Mouse (Mus musculus): ENCODE results near the gene Pcdh19. TPM values are rescaled to one million over a fixed set of nuclear protein-coding genes. Genes with fewer than 3 reads are reported as not detected.
A peak's percentile ranks its signal among the peaks of the same experiment; 100 is the strongest.
"Not testable (repeated sequence)": the region's sequence is repeated elsewhere in the genome, so short reads cannot be mapped to it uniquely, and the experiment has no call there.

The Pcdh19 gene
- polyA plus RNA-seq (2017; shearing (Covaris generic)) = not detected

DNA sequence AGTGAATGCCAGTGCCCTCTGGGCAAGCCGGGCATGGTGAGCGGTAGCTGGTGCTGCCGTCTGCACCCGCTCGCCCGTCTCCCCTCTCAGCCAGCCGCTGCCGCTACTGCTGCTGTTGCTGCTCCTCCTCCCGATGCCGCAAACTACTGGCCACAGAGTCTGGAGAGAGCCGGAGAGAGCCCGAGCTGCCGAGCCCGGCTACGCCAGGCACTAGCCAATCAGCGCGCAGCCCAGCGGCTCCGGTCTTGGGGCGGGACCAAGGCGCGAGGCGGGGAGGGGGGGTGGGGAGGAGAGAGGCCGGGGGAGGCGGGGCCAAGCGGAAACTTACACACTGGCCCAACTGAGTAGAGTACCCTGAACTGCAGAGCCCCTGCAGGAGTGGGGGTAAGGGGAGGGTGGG is at the start of gene Pcdh19:
TSS of gene Pcdh19 (minus strand) at position 148 of the 400 bp plus-strand sequence.
- peak; percentile 34 for ATAC-seq

DNA sequence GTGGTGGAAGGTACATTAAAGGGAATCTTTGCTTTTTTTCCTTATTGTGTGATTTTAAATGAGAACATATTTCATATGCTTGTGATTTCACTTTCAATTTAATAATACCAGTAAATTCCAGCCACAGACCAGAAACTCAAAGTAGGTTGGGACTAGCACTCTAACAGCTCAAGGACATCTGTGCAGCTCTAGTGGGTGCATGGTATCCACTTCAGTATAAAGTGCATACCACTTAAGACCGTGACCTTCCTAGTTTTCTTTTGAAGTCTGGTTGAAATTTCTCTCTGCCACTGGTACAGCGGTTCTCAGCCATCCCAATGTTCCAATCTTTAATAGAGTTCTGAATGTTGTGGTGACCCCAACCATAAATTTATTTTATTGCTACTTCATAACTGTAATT is 47.1 kb upstream of the Pcdh19 start:
- no peak for ATAC-seq

DNA sequence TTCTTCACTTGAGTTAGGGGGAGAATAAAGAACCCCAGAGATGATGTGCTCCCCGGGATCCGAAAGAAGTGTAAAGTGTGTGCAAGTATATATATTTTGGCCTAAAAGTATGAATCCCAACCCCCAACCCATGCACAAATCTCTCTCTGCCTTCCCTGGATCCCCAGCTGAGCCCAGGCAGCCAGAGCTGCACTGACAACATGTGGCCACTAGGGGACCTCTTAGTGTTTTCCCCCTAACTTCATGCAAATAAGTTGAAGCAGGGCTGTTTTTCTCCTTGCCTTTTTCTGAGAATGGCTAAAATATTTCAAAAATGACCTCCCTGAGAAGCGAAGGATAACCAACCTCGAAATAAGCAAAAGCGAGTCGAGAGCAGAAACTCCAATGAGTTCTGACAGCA is 46.2 kb upstream of the Pcdh19 start:
- no peak for ATAC-seq

DNA sequence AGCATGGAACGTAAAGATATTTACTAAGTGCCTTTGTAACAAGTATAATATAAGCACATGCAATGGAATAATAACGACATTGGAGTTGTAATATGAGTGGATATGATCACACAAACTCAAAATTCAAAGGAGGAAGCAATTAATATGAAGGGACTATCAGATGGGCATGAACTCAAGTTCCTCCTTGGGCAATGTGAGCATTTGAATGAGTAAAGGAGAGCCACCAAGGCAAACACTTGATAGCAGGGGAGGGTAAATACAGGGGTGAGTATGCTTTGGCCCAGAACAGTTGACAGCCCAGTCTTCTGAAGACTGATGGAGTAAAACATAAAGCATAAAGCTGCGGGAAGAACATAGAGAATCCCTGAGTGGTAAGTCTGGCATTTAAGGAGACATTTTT is 32.7 kb upstream of the Pcdh19 start:
- no peak for ATAC-seq

DNA sequence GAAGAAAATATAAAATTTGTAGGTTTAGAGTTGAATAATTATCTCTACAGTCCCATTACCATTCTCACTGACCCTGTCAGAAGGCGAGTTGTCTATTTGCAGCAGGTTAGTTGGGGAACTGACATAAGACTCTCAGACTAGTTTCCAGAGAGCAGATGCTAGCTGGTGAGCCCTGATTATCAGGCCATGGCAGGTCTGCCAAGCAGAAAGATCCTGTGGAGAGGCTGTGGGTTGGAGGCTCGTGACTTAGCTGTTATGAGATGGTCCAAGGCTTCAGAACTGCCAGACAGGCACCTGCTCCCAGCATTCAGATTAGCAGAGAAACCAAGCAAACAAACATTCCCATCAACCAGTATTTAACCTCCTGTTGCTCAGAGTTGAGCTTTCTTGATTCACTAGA is 21.8 kb upstream of the Pcdh19 start:
- ATAC-seq = no peak

DNA sequence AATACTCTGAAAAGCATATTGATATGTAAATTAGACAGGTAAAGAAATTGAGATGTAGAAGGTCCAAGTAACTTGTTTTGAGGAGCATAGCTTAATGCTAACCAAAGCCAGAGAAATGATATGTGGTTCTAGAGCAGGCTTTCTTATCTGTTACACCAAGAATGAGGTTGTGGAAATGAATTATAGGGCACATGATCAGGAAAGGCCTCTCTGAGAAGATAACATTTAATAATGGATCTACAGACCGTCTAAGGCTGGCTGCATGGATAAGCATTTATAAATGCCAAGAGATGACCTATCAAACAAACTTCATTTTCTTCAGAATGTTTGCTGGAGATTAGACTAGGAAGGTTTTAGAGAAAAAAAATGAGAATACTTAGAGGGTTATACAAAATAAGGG is 14.1 kb upstream of the Pcdh19 start:
- ATAC-seq = no peak

DNA sequence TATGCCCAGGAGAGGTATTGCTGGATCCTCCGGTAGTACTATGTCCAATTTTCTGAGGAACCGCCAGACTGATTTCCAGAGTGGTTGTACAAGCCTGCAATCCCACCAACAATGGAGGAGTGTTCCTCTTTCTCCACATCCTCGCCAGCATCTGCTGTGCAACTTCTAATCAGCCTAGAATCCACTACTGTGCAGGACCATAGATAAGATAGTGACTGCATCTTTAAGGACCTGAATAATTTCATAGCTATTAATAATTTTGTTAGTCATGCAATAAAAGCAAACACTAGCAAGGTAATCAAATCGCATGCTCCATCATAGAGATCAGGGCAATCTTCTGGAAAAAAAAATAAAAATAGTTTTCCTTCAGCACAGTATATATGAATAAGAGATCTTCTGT is 9.1 kb upstream of the Pcdh19 start:
- not testable (repeated sequence) for ATAC-seq

DNA sequence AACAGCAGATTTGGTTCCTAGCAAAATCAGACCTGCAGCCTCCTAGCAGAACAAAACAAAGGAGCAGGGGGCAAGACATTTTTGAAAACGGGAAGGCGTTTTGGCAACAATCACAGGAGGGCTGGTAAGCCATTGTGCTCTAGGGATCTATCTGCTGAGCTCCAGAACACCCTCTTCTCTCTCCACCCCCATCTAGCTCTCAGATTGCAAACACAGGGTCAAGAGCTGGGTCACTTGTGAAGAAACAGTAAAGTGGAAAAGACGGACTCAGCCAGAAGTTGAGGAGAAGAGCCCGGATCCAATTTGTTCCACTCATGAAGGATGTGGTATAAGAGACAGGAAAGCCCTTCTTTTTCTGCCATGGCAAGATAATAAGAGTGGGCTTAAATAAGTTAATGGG is 7.7 kb upstream of the Pcdh19 start:
- no peak for ATAC-seq

DNA sequence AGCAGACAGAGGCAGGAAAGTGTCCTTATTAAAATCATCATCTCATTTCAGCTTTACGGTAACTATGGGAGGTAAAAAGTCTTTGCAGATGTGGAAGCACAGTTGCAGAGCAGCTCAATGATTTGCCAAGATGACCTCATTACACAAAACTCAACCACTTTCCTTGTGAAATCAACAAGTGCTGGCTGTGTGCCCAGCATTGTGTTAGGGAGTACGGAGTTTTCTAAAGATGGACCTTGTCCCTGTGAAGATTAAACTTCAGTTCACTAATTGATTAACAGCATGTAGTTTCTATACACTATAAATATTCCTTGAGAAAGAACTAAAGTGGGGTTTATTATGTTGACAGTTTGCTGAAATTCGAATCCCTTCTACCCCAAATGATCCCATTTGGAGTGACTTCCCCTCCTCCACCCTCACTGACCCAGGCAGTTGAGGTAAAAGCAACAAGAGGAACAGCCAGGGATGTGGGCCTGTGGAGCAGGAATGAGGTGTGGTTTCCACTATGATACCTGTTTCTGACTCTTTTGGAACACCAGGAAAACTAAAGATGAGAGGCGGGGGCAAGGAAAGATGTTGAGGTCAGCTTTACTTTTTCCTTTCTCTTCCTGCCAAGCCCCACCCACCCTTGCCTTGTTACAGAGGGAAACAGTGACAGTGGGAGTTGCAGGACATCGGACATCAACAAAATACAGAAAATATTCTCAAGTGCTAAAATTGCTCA is 4.4 kb upstream of the Pcdh19 start:
- no peak for ATAC-seq

DNA sequence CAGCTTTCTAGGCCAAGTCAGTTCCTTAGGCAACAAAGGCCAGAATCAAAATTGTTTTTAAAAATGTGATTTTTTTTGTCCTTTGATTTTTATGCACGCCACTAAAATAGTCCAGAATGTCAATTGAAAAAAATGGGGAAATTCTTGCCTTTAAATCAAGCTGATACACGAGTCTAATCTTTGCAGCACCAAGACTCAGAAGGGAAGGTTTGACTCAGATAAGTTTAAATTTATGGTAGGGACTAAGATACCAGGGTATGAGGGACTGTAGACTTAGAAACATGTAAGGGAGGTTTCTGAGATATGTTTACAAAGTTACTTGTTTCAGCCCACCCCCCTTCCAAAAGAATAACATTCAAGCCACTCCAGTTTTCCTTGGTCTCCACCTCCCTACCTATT is 3.6 kb upstream of the Pcdh19 start:
- no peak for ATAC-seq

DNA sequence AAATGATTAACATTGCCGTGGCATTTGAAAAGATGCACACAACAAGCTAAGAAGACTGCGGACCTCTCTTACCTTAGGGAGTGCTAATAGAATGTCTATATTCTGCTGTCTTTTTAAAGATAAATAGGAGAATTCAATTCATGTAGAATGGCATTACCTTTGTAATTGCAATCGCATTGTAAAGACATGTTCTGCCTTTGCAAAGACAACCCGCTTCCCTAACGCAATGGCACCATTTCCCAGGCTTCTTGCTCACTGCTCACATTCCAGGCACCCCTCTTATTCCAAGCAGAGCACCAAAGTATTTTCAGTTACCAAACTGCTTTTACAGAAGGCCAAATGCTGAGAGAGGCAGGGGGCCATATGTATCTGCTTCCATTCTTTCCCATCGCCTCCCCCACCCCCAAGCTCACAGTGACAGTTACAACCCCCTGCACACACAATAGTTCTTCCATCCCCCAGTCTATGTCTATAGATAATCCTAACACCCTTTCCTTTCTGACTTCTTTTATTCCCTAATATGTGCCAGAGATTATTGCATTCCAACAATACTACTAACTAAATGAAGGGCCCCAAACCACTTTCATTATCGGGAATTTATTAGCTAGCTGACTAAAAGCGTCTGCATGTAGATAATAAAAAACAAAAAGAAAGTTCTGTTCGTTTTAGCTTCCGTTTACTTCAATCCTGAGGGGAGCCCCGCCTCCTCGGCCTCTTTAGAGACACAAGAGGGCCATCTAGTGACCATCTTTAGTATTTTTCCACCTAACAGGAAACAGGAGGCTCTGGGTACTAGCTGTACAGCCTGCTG is 3.0 kb upstream of the Pcdh19 start:
- peak; percentile 88 for ATAC-seq

DNA sequence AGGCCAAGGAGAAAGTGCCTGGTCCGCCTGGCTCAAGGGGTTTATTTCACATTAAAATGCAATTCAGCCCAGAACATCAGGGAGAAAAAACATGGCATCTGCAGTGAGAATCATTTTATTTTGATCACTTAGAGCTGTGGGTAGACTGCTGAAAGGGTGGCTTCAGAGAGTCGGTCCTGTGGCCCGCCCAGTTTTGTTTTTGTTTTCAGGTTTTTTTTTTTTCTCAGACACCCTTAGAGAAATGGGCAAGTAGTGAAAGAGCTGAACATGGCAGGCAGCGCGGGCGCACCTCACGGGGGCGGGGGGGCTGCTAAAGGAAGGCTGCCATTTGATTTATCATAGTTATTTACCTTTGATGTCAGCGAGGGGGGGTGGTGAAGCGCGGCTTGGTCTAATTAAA is 2.0 kb upstream of the Pcdh19 start:
- ATAC-seq = no peak

DNA sequence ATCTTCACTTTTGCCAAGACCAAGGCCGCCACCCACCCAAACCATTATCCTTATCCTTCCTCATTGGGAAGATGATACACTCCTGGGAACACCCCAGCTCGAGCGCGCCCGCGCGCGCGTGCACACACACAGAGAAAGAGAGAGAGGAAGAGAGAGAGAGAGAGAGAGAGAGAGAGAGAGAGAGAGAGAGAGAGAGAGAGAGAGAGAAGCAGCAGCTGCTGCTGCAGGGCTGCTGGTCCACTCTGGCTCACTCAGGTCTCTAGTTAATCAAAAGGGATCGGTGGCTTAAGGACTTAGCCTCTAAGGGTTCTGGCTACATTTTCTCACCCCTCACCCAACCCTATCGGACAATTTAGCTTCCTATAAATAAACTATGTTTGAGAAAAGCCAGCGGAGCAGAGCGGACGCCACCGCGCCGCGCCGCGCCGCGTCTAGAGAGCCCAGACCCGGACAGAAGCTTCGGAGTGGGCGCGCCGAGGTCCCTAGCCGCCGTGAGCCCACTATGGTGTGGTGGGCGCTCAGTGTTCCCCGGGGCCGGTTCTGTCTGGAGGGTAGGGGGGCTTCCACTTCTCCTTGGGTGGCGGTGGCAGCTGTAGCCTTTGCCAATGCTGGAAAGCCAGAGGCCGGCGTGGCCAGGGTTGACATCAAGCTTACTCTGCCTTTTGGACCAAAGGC is 926 bp upstream of the Pcdh19 start:
- no peak for ATAC-seq

DNA sequence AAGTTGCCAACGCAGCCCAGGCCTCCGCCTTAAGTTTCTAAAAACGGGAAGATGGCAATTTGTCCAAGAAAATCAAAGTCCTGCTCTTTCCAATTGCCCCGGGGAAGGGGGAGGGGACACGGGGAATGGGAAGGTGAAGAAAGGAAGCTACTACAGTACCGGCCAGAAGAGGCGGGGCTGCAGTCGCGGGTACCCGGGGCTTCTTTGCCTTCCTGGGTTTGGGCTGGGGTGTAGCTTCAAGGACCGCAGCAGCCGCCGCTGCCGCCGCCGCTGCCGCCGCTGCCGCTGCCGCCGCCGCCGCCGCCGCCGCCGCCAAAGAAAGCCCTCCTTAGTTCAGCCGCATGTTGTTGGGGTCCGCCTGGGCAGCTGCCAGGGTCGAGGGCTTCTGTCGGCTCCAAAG is 631 bp downstream of the Pcdh19 start:
- no peak for ATAC-seq

DNA sequence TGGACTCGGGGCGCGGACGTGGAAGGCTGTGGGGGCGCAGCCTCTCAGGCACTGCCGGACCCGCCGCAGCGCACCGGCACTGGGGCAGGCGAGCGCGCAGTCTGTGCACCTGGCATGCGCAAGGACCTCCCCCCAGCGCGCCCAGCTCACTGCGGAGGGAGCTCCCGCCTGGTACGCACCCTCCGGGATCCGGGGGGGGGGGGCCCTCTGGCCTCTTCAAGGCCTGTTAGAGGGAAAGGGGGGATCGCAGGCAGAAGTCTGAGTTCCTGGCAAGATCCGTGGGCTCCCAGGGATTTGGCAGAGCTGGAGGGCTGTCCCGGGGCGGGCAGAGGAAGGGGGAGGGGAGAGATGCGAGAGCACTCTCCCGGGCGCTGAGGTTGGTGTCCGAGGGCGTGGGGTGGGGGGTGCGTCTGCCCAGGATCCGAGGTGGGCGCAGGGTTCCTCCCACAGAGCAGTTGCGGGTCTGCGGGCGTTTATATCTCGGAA is 1.1 kb downstream of the Pcdh19 start:
- ATAC-seq = no peak

DNA sequence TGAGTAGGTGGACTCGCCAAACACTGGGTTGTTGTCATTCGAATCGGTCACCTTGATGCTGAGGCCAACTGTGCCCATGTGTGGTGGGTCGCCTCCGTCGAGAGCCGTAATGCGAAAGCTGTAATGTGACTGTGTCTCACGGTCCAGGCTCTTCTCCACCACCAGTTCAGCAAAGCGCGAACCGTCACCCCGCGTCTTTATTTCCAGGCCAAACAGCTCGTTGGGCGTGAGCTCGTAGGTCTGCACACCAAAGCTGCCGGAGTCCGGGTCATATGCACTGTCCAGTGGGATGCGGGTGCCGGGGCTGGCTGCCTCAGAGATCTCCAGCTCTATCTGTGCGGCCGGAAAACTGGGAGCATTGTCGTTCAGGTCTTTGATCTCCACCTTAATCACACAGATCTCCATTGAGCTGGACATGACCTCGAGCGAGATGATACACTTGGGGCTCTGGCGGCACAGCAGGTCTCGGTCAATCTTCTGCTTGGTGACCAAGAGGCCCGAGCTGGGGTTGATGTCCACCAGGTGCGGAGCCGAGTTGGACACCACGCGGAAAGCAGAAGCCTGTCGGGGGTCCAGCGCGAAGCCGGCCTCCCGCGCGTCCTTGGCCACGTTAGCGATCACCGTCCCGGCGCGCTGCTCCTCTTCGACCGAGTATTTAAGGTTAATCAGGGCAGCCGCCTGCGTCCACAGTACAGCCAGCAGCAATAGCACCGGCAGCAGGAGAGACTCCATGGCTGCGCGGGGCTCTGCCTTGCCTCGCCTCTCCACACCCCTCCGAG is 2.1 kb downstream of the Pcdh19 start:
- no peak for ATAC-seq

DNA sequence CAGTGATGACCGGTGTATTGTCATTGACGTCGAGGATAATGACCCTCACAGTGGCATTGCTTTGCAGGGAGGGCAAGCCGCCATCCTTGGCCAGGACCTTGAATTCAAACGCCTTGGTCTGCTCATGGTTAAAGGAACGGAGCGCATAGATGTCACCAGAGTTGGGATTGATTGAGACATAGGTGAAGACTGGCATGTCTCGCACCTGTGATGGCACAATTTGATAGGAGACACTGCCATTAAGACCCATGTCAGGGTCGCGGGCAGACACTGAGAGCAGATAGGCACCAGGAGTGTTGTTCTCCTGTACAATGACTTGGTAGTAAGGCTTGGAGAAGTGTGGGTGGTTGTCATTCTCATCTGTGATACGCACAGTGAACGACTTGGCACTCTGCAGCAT is 3.2 kb downstream of the Pcdh19 start:
- no peak for ATAC-seq

DNA sequence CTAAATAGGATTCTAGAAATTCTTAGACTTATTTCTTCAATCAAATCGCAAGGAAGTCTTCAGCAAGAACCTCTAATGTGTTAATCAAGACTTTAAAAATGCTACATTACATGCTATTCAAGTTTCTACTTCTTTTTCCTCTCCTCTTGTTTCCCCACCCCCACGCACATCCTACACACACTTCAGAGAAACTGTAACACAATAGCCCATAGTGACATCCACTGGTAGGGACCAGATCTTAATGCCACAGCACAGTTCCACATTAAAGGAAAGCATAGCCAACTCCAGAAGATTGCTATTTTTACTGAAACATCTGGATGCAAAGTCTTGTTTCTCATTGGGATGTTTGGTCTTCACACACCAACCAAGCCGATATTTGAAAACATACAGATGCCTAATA is 4.8 kb downstream of the Pcdh19 start:
- no peak for ATAC-seq

DNA sequence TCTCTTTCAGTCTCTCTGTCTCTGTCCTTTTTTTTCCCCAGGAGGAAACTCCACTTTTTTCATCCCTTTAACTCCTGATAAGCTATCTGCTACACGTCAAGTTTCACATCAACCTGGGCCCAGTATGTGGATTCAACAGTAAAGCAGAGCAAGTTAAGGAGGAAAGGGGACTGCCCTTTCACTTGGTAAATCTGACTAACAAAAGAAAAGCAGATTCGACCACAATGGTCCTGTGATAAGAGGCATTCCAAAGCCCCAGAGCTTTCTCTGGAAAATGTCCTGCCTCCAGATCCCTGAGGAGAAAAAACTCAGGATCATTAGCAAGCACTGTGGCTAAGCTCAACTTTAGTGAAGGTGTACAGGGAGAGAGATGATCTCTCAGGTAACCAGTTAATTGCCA is 13.7 kb downstream of the Pcdh19 start:
- no peak for ATAC-seq

DNA sequence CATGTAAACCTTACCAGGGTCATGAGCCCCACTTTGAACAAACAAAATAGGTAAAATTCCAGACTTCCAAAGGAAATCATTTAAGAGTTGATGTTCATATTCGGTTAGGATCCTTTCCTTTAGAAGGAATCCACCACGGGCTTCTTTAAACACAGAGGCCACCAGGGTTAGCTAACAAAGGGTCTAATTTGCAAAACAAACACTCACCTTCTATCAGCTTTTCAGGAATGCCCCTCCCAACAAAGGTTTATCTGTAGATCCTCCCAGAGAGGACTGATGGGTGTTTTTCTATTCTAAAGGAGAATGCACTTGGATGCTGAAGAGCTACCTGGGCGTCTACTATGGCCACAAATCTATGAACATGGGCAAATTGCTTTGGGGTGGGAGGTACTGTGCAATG is 15.0 kb downstream of the Pcdh19 start:
- ATAC-seq = no peak

DNA sequence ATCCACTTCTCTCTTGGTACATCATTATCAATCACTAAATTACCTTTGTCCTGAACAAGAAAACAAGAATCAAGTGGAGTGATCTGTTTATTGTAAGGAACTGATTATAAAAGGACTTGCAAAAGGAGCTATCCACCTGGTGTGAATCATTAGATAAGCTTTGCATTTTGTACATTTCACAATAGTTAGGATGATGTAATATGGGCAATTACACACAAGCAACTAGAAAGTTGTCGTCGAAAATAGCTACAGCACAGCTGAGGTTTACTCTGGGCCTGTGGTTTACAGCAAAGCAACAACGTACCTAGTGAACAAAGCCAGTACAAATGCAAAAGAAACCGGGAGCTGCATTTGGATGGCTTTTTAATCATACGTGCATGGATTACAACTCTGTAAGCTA is 28.7 kb downstream of the Pcdh19 start:
- ATAC-seq = no peak

Data from CD4-positive, CD25-positive, alpha-beta regulatory T cell, adult 4 months (primary cell).